Comparison of ENCODE assay signal across 8 mouse cellular contexts in genomic region chr16:23416261-23416656, GRCm38 (mm10). TPM values are rescaled to one million over a fixed set of nuclear protein-coding genes. Genes with fewer than 3 reads are reported as not detected.
DNase-seq lines count a peak whose midpoint lies in the region; ATAC-seq and TF ChIP-seq lines count a peak whose summit lies in the region.

No protein-coding gene starts in this region.

- H3K4me3 ChIP-seq in intestine, embryonic 15.5 days (replicated peaks) = 0 out of 2 replicates have a peak overlapping the region, but pooled peaks have one; percentile 6
- H3K4me3 ChIP-seq in liver, embryonic 16.5 days (ENCODE audit: low read depth, low read length) = no peak overlapping the region
- H3K4me3 ChIP-seq in small intestine, adult 2 months (ENCODE audit: low read depth, low read length) = 0 out of 2 replicates have a peak overlapping the region, but pooled peaks have one; percentile 14

- H3K9ac ChIP-seq in intestine, embryonic 15.5 days = no peak overlapping the region
- H3K9ac ChIP-seq in liver, embryonic 16.5 days (ENCODE audit: low read depth, low read length) = no peak overlapping the region

- peak; percentile 88 for ATAC-seq in intestine, embryonic 15.5 days
- peak; percentile 13; the same call in 1 of the 2 replicates for ATAC-seq in liver, embryonic 16.5 days (ENCODE audit: low read depth)
- ATAC-seq in CD4-positive, CD25-positive, alpha-beta regulatory T cell, adult 4 months = no peak

- TF ChIP-seq POLR2A in small intestine, adult 2 months (IDR thresholded peaks at IDR 0.05; ENCODE audit: low read depth, low read length) = no peak

- no peak for TF ChIP-seq CTCF in small intestine, adult 2 months (IDR thresholded peaks at IDR 0.05; ENCODE audit: extremely low read depth, insufficient read length, insufficient replicate concordance, low read depth, low read length)

- WGBS in intestine, embryonic 15.5 days = 31% methylated on average over 10 of the region's 10 CpGs
- WGBS in liver, embryonic 16.5 days (ENCODE audit: insufficient replicate concordance) = 29% methylated on average over 10 of the region's 10 CpGs
- 36% methylated on average over 10 of the region's 10 CpGs for WGBS in small intestine, adult 2 months

- H3K36me3 ChIP-seq in intestine, embryonic 15.5 days = no peaks in the 10 kb centered on the region
- H3K36me3 ChIP-seq in liver, embryonic 16.5 days (ENCODE audit: control insufficient read depth, insufficient read depth) = no peaks in the 10 kb centered on the region
- H3K36me3 ChIP-seq in small intestine, adult 2 months (ENCODE audit: control insufficient read depth, insufficient read depth, low read length) = no peaks in the 10 kb centered on the region

- peak; percentile 59 for DNase-seq in embryo, embryonic 11 days
- peak; percentile 12 to 29 for DNase-seq in gastrocnemius, postnatal 36 days
- DNase-seq in left cerebral cortex, adult 8-10 months (ENCODE audit: low spot score in 2 of 2) = no peak
- no peak for DNase-seq in left cerebral cortex, adult 18-20 months (ENCODE audit: low spot score in 2 of 2)

- peaks cover 10% of the 10 kb centered on the region for H3K4me1 ChIP-seq in intestine, embryonic 15.5 days (replicated peaks)
- no peaks in the 10 kb centered on the region; the same call in 1 of the 2 replicates for H3K4me1 ChIP-seq in liver, embryonic 16.5 days (ENCODE audit: control insufficient read depth, low read depth, low read length)
- 0 out of 2 replicates have a peak, but pooled peaks cover 4% of the 10 kb centered on the region for H3K4me1 ChIP-seq in small intestine, adult 2 months (ENCODE audit: control insufficient read depth, insufficient read depth, insufficient read length, low read length)

- H3K27me3 ChIP-seq in intestine, embryonic 15.5 days (replicated peaks) = no peaks in the 10 kb centered on the region
- no peaks in the 10 kb centered on the region for H3K27me3 ChIP-seq in liver, embryonic 16.5 days (ENCODE audit: control insufficient read depth, insufficient read depth, low read depth, low read length)
- H3K27me3 ChIP-seq in small intestine, adult 2 months (ENCODE audit: control insufficient read depth, insufficient read depth, low read length) = no peaks in the 10 kb centered on the region

- H3K27ac ChIP-seq in intestine, embryonic 15.5 days = 0 out of 2 replicates have a peak overlapping the region, but pooled peaks have one; percentile 27
- no peak overlapping the region for H3K27ac ChIP-seq in liver, embryonic 16.5 days (ENCODE audit: low read length)
- peak overlapping the region; percentile 66; the same call in 1 of the 2 replicates for H3K27ac ChIP-seq in small intestine, adult 2 months (ENCODE audit: insufficient read depth, low read depth, low read length)

- no peaks in the 10 kb centered on the region for H3K9me3 ChIP-seq in intestine, embryonic 15.5 days
- H3K9me3 ChIP-seq in liver, embryonic 16.5 days (replicated peaks; ENCODE audit: control insufficient read depth, low read length) = no peaks in the 10 kb centered on the region

- intact Hi-C loops in gastrocnemius, postnatal 36 days (cut with DNase I) = no loop called here

- peak overlapping the region; percentile 47 for H3K4me2 ChIP-seq in intestine, embryonic 15.5 days (replicated peaks)
- no peak overlapping the region for H3K4me2 ChIP-seq in liver, embryonic 16.5 days (ENCODE audit: low read depth, low read length)

RNA-seq across cellular contexts. Expression of gene Rtp1, which starts 12.7 kb away (rescaled TPM):
- total RNA-seq in gastrocnemius, postnatal 36 days (2021) = not detected
- not detected in 2 replicates for polyA plus RNA-seq in intestine, embryonic 15.5 days (2015; fragmentation: Nextera tagmentation; extraction: Ambion mirVana)
- polyA plus RNA-seq in liver, embryonic 16.5 days (2015; fragmentation: Nextera tagmentation; extraction: Ambion mirVana) = not detected in 2 replicates
- not detected in 2 replicates for polyA plus RNA-seq in small intestine, adult 2 months (2012; rRNA removed)
- under 1 TPM; 0.26 to 0.44 (median 0.35) TPM for total RNA-seq in left cerebral cortex, adult 8-10 months (2022)
- under 1 TPM; 0.49 to 0.79 TPM for total RNA-seq in left cerebral cortex, adult 18-20 months (2021)
- polyA plus RNA-seq in CD4-positive, CD25-positive, alpha-beta regulatory T cell, adult 4 months (2017; shearing (Covaris generic)) = not detected

Comparison
In these comparisons a context has a peak if more than half of its experiments do, and no peak if none do; other contexts are left out.
1. DNase-seq: peak in embryo, embryonic 11 days (single experiment) and gastrocnemius, postnatal 36 days (2 of 2); none in left cerebral cortex, adult 8-10 months (0 of 2) and left cerebral cortex, adult 18-20 months (0 of 2).